In the genomic region with DNA sequence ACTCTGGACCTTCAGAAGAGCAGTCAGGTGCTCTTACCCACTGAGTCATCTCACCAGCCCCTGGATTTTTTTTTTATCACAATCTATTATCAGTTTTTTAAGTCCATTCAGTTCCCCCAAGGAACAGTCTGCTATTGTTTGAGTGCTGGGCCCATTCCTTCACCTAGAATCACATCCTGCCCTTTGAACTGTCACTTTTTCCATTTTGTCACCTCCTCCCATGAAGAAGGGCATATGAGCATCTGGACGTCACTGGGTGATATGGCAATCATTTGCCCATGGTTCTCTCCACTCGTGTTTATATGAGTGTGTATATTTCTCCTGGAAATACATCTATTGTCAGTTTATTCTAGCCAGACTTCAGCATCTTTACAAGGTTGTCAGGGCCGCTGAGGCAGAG, we compare ENCODE assay signal across 36 mouse cellular contexts. TPM values are rescaled to one million over a fixed set of nuclear protein-coding genes. Genes with fewer than 3 reads are reported as not detected.
"Had no signal": no experiment of that assay in that cellular context is flagged by ENCODE, and none has a peak within 500 bp of the region (broad histone marks: within the 10 kb centered on the region; RNA-seq: fewer than 3 reads in every experiment).

No protein-coding gene starts in this region.

- H3K4me1 ChIP-seq: heart, embryonic 10.5 days; heart, embryonic 12.5 days; hindbrain, embryonic 13.5 days; hindbrain, embryonic 15.5 days; intestine, embryonic 15.5 days; limb, embryonic 12.5 days; liver, embryonic 13.5 days; liver, embryonic 15.5 days had no signal

- H3K27me3 ChIP-seq: heart, embryonic 12.5 days; hindbrain, embryonic 13.5 days; hindbrain, embryonic 15.5 days; intestine, embryonic 15.5 days; limb, embryonic 12.5 days; liver, embryonic 13.5 days had no signal

- DNase-seq: gastrocnemius, adult 2 months; gastrocnemius, postnatal 10 days; gastrocnemius, postnatal 25 days; heart, adult 18-20 months; heart, postnatal 14 days; heart, postnatal 36 days; kidney, adult 18-20 months; kidney, adult 8-10 months; kidney, postnatal 10 days; kidney, postnatal 25 days; kidney, postnatal 4 days; layer of hippocampus, adult 9-11 months; layer of hippocampus, postnatal 36 days; liver; liver, embryonic 13.5 days had no signal

- H3K9ac ChIP-seq: heart, embryonic 12.5 days; hindbrain, embryonic 13.5 days; hindbrain, embryonic 15.5 days; intestine, embryonic 15.5 days; limb, embryonic 12.5 days; liver, embryonic 13.5 days; liver, embryonic 15.5 days had no signal

- H3K36me3 ChIP-seq: heart, embryonic 10.5 days; heart, embryonic 12.5 days; hindbrain, embryonic 13.5 days; hindbrain, embryonic 15.5 days; intestine, embryonic 15.5 days; limb, embryonic 10.5 days; limb, embryonic 12.5 days had no signal

- H3K27ac ChIP-seq: gastrocnemius, adult 2 months; heart, embryonic 10.5 days; hindbrain, embryonic 13.5 days; hindbrain, embryonic 15.5 days; hindbrain, postnatal 0 days; intestine, embryonic 15.5 days; limb, embryonic 10.5 days; limb, embryonic 12.5 days; liver, embryonic 13.5 days; liver, embryonic 15.5 days had no signal

- H3K4me2 ChIP-seq: heart, embryonic 12.5 days; hindbrain, embryonic 13.5 days; hindbrain, embryonic 15.5 days; intestine, embryonic 15.5 days; limb, embryonic 12.5 days; liver, embryonic 11.5 days; liver, embryonic 13.5 days; liver, embryonic 15.5 days had no signal

- H3K9me3 ChIP-seq: heart, embryonic 10.5 days; heart, embryonic 12.5 days; hindbrain, embryonic 13.5 days; hindbrain, embryonic 15.5 days; intestine, embryonic 15.5 days; limb, embryonic 10.5 days; limb, embryonic 12.5 days; liver, embryonic 13.5 days; liver, embryonic 15.5 days had no signal

- H3K4me3 ChIP-seq: gastrocnemius, adult 2 months; heart, embryonic 10.5 days; heart, embryonic 12.5 days; hindbrain, embryonic 13.5 days; hindbrain, embryonic 15.5 days; intestine, embryonic 15.5 days; limb, embryonic 10.5 days; limb, embryonic 12.5 days; liver, embryonic 13.5 days; liver, embryonic 15.5 days had no signal

- ATAC-seq: hindbrain, postnatal 0 days; inflammation-experienced regulatory T-cells, adult 6 months; intestine, embryonic 15.5 days; intestine, postnatal 0 days had no signal

RNA-seq across cellular contexts. Expression of gene Dnajc22, which starts 14.9 kb away (rescaled TPM):
- total RNA-seq: gastrocnemius, adult 2 months; gastrocnemius, postnatal 4 days; granulocyte monocyte progenitor cell, adult 5-6 weeks; hematopoietic stem cell, adult 5-6 weeks; left cerebral cortex, adult 18-20 months; left cerebral cortex, postnatal 10 days had no signal
- polyA plus RNA-seq: inflammation-experienced regulatory T-cells, adult 6 months had no signal

RNA-seq across cellular contexts. Expression of gene Spats2, which starts 17.9 kb away (rescaled TPM):
- total RNA-seq: hematopoietic stem cell, adult 5-6 weeks had no signal

RNA-seq across cellular contexts. Expression of gene C1ql4, which starts 20.2 kb away (rescaled TPM):
- total RNA-seq: gastrocnemius, adult 2 months; gastrocnemius, postnatal 10 days; gastrocnemius, postnatal 25 days; gastrocnemius, postnatal 4 days; granulocyte monocyte progenitor cell, adult 5-6 weeks; heart, adult 18-20 months; heart, adult 8-10 months; heart, postnatal 14 days; heart, postnatal 36 days; hematopoietic stem cell, adult 5-6 weeks; left cerebral cortex, adult 18-20 months; left cerebral cortex, adult 8-10 months; left cerebral cortex, postnatal 10 days; left cerebral cortex, postnatal 25 days had no signal
- polyA plus RNA-seq: inflammation-experienced regulatory T-cells, adult 6 months; limb, embryonic 12.5 days; limb, embryonic 14.5 days; liver, embryonic 11.5 days; liver, embryonic 13.5 days; liver, embryonic 15.5 days had no signal

RNA-seq across cellular contexts. Expression of gene Troap, which starts 33.5 kb away (rescaled TPM):
- total RNA-seq: gastrocnemius, adult 2 months; left cerebral cortex, adult 18-20 months had no signal

RNA-seq across cellular contexts. Expression of gene Prph, which starts 52.9 kb away (rescaled TPM):
- total RNA-seq: granulocyte monocyte progenitor cell, adult 5-6 weeks; hematopoietic stem cell, adult 5-6 weeks had no signal
- polyA plus RNA-seq: inflammation-experienced regulatory T-cells, adult 6 months; limb, embryonic 10.5 days had no signal
